16 mouse cellular contexts compared by ENCODE assay signal in genomic region chr8:80185286-80185685, GRCm38 (mm10).
"Had no signal": no experiment of that assay in that cellular context is flagged by ENCODE, and none has a peak within 500 bp of the region (broad histone marks: within the 10 kb centered on the region; RNA-seq: fewer than 3 reads in every experiment).

No protein-coding gene starts in this region.

- H3K9me3 ChIP-seq: neural tube, embryonic 13.5 days; neural tube, embryonic 15.5 days; stomach, embryonic 15.5 days had no signal

- H3K4me3 ChIP-seq: neural tube, embryonic 13.5 days; neural tube, embryonic 15.5 days; stomach, embryonic 15.5 days had no signal

- H3K9ac ChIP-seq: neural tube, embryonic 13.5 days; neural tube, embryonic 15.5 days; stomach, embryonic 15.5 days had no signal

- DNase-seq: retina, postnatal 1 day; right cerebral cortex, adult 18-20 months; right cerebral cortex, postnatal 14 days; right cerebral cortex, postnatal 25 days; right cerebral cortex, postnatal 4 days; spleen, adult 18-20 months; thymus, adult 18-20 months; thymus, adult 2 months; thymus, postnatal 14 days; thymus, postnatal 25 days; thymus, postnatal 36 days; thymus, postnatal 4 days had no signal

- H3K4me1 ChIP-seq: neural tube, embryonic 13.5 days; stomach, embryonic 15.5 days had no signal

- H3K4me2 ChIP-seq: neural tube, embryonic 13.5 days; neural tube, embryonic 15.5 days; stomach, embryonic 15.5 days had no signal

- H3K27ac ChIP-seq: neural tube, embryonic 13.5 days; neural tube, embryonic 15.5 days; stomach, embryonic 15.5 days; stomach, postnatal 0 days had no signal

- H3K27me3 ChIP-seq: neural tube, embryonic 13.5 days; neural tube, embryonic 15.5 days; stomach, embryonic 15.5 days had no signal

- H3K36me3 ChIP-seq: neural tube, embryonic 13.5 days; neural tube, embryonic 15.5 days; stomach, embryonic 15.5 days had no signal
